Mouse (Mus musculus) Patski (cell line): ENCODE data around the gene Ptgs2. TPM values are rescaled to one million over a fixed set of nuclear protein-coding genes. Genes with fewer than 3 reads are reported as not detected.
A peak's percentile ranks its signal among the peaks of the same experiment; 100 is the strongest.

Experiments used
- ATAC-seq: fragments of 100-300 bp; one replicate; pipeline ENCODE4 v1.8.0; 2021
- CTCF ChIA-PET: fragments of 350-600 bp; sonication (Branson Sonifier 250); formaldehyde crosslinking; loops from one replicate; lab custom pipeline; 2022; ENCODE audit warnings: inconsistent platforms; lab: Charles Lee
- POLR2A ChIA-PET: fragments of 350-600 bp; sonication (Branson Sonifier 250); formaldehyde crosslinking; loops from one replicate; lab custom pipeline; 2022; ENCODE audit warnings: antibody characterized with exemption, inconsistent platforms; lab: Charles Lee
- DNase-seq: peaks from one replicate; pipeline ENCODE4 v3.0.0-alpha.2; 2011; ENCODE audit warnings: low read depth, low spot score
- H3K27me3 ChIP-seq: fragments of 371-371 bp; one replicate; pipeline ENCODE4 v1.5.1; 2021
- CTCF ChIP-seq: fragments of 100-300 bp; IDR thresholded peaks from one replicate; pipeline ENCODE4 v1.5.1; 2021
- in situ Hi-C: fragments of 300-500 bp; cut with MboI; formaldehyde crosslinking; loops from 3 replicates; pipeline ENCODE4 v1.11.1; 2018; ENCODE audit warnings: low pct_unique_long_range_greater_than_20kb, mixed read lengths
- polyA plus RNA-seq: library from polyadenylated mRNA; unstranded; gene quantifications from one replicate; pipeline ENCODE4 v1.2.3, GENCODE M21; 2021

The Ptgs2 gene
- polyA plus RNA-seq, 1 experiment from 2014 or later: 2.4 TPM

GRCm38 (mm10) chr1:150143578-150143977 lies 43.7 kb downstream of the Ptgs2 start:
- ChIA-PET POLR2A (no interaction called here), CTCF (no interaction called here)
- in situ Hi-C loops: no loop called here
- DNase-seq (no peak), ATAC-seq (no peak)
- no peaks in the 10 kb centered on the region for H3K27me3 ChIP-seq
- no peak for TF ChIP-seq CTCF

- H3K27me3 ChIP-seq: no peaks in the 10 kb centered on the region
- ChIA-PET POLR2A (no interaction called here), CTCF (interaction anchor here (1.5 kb wide), 1 partner anchor 10 kb away, joined by 3 read pairs; no protein-coding TSS in a partner anchor)
- no peak for DNase-seq
- no peak for TF ChIP-seq CTCF
- ATAC-seq: peak; percentile 80
- in situ Hi-C loops: no loop called here
Observed at GRCm38 (mm10) chr1:150145049-150145448, 45.2 kb downstream of the Ptgs2 start.

DNA sequence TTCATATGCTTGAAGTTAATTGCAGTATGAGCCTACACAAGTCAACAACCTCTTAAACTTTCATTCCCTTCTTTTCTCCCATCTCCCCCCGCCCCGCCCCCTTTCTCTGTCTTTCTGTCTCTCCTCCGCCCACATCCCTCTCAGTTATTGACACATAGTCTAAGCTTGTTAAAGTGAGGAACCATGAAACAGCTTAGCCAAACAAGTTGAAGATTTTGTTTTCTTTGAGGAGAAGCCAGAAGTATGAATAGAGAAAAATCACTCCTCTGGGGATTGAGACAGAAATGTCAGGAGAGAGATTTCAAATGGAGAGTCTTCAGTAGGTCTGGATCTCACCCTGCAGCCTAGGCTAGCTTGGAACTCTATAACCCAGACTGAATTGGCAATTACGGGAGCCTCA lies 47.4 kb downstream of the Ptgs2 start:
- ATAC-seq: no peak
- no peak for TF ChIP-seq CTCF
- CTCF ChIA-PET: interaction anchor here (0.7 kb wide), 1 partner anchor 255 kb away, joined by 3 read pairs; no protein-coding TSS in a partner anchor
- no peak for DNase-seq
- POLR2A ChIA-PET: no interaction called here
- in situ Hi-C loops: no loop called here
- no peaks in the 10 kb centered on the region for H3K27me3 ChIP-seq

DNA sequence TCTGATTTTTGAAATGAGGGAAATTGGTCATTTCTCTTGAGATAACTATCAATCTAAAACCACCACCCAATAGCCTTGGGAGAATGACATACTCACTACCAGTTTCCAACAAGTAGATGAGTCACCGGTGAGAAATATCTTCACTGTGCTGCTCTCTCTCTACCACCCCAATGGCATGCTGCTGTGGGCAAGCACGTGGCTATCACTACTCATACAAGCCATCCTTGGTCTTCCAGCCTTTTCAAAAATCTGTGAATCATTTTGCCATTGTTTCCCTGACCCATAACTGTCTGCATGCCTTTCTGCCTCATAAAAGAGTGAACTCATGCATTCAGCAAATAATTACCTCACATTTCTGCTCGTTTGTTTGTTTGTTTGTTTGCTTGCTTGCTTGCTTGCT lies 51.6 kb downstream of the Ptgs2 start:
- ATAC-seq (peak; percentile 100), DNase-seq (peak; percentile 79)
- no peak for TF ChIP-seq CTCF
- CTCF ChIA-PET: no interaction called here
- in situ Hi-C loops: no loop called here
- no peaks in the 10 kb centered on the region for H3K27me3 ChIP-seq
- POLR2A ChIA-PET: no interaction called here

Other genes with a start within 250 kb of the Ptgs2 start
- gene Pla2g4a, start 138.7 kb upstream of the Ptgs2 start, polyA plus RNA-seq: 16.0 TPM
- gene Pdc, start 219.4 kb downstream of the Ptgs2 start, polyA plus RNA-seq: not detected